ENCODE assay signal across 31 mouse cellular contexts in the genomic region with DNA sequence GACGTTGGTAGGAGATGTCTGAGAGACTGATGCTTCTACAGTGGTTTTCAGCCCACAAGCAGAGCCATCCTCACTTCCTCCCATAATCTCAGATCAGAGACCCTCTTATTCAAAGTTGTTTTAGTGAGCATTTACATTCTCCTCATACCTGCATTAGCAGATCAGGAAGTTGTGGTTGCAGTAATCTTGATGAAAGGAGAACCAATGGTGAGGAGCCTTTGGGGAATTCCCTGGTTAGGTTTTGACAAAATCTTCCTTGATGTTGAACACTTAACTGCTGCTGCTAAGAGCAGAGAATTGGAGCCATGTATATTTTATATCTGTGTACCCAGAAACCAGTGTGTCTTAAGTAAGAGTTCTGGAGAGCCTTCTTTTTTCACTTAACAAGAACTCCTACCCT. TPM values are rescaled to one million over a fixed set of nuclear protein-coding genes. Genes with fewer than 3 reads are reported as not detected.
DNase-seq lines count a peak whose midpoint lies in the region; ATAC-seq and TF ChIP-seq lines count a peak whose summit lies in the region.
"Had no signal": no experiment of that assay in that cellular context is flagged by ENCODE, and none has a peak within 500 bp of the region (broad histone marks: within the 10 kb centered on the region; RNA-seq: fewer than 3 reads in every experiment).

No protein-coding gene starts in this region.

- no peak for TF ChIP-seq RAD21 in CH12.LX (IDR thresholded peaks at IDR 0.05; ENCODE audit: low read depth, low read length)

- peak overlapping the region; percentile 81; the same call in 1 of the 2 replicates for H3K27ac ChIP-seq in CH12.LX (ENCODE audit: insufficient read depth, low read depth)
- H3K27ac ChIP-seq in forebrain, embryonic 14.5 days (ENCODE audit: low read depth, low read length), result no peak overlapping the region
- H3K27ac ChIP-seq: embryonic facial prominence, embryonic 12.5 days; heart, embryonic 13.5 days; hindbrain, embryonic 10.5 days; hindbrain, embryonic 15.5 days; intestine, embryonic 15.5 days; kidney, postnatal 0 days; limb, embryonic 10.5 days; limb, embryonic 15.5 days; liver, embryonic 14.5 days; macrophage; midbrain, embryonic 15.5 days; stomach, postnatal 0 days had no signal

- no peak for TF ChIP-seq CTCF in CH12.LX (conservative IDR thresholded peaks at IDR 0.05 in 1 of 2, IDR thresholded peaks at IDR 0.05 in 1 of 2; ENCODE audit: low read depth in 2 of 2, low read length in 2 of 2)

- dilution Hi-C loops in CH12.LX (cut with MboI; ENCODE audit: extremely low pct_ligation_motif_present, extremely low pct_unique_long_range_greater_than_20kb, low sequenced_read_pairs), result no loop called here

- TF ChIP-seq EP300 in CH12.LX (IDR thresholded peaks at IDR 0.05; ENCODE audit: low read length), result peak; percentile 41; the same call in 1 of the 2 replicates

- peak overlapping the region; percentile 55; the same call in 1 of the 2 replicates for H3K4me2 ChIP-seq in CH12.LX (ENCODE audit: insufficient read depth, low read depth, poor library complexity, severe bottlenecking)
- no peak overlapping the region for H3K4me2 ChIP-seq in forebrain, embryonic 14.5 days (ENCODE audit: low read length)
- H3K4me2 ChIP-seq: embryonic facial prominence, embryonic 12.5 days; heart, embryonic 13.5 days; hindbrain, embryonic 15.5 days; intestine, embryonic 15.5 days; limb, embryonic 15.5 days; midbrain, embryonic 15.5 days had no signal

- TF ChIP-seq POLR2A in CH12.LX (IDR thresholded peaks at IDR 0.05; ENCODE audit: low read depth, low read length), result no peak

- H3K4me1 ChIP-seq in CH12.LX (ENCODE audit: control insufficient read depth in 1 of 2, insufficient read depth in 2 of 2), result peaks cover 11 to 45% of the 10 kb centered on the region in 2 experiments; a peak in 3 of 4 replicates
- H3K4me1 ChIP-seq in forebrain, embryonic 14.5 days (ENCODE audit: control insufficient read depth, insufficient read depth, low read length), result no peaks in the 10 kb centered on the region
- H3K4me1 ChIP-seq: embryonic facial prominence, embryonic 12.5 days; heart, embryonic 13.5 days; hindbrain, embryonic 10.5 days; hindbrain, embryonic 15.5 days; intestine, embryonic 15.5 days; limb, embryonic 10.5 days; limb, embryonic 15.5 days; midbrain, embryonic 15.5 days had no signal

- no peaks in the 10 kb centered on the region for H3K79me2 ChIP-seq in CH12.LX (replicated peaks; ENCODE audit: control insufficient read depth, extremely low read depth, insufficient read depth, poor library complexity, severe bottlenecking)

- peak; percentile 7 for DNase-seq in thymus, postnatal 14 days
- no peak for DNase-seq in thymus, postnatal 10 days (ENCODE audit: low spot score in 2 of 2)
- peak; percentile 75 for DNase-seq in CH12.LX (ENCODE audit: extremely low read depth)
- no peak for DNase-seq in c-Kit-positive CD71-positive TER-119-positive erythroid progenitor cells, embryonic 14.5 days (ENCODE audit: low spot score)
- no peak for DNase-seq in forebrain, embryonic 14.5 days (ENCODE audit: low spot score)
- DNase-seq in right cerebral cortex, postnatal 4 days, result no peak
- DNase-seq: adrenal gland, postnatal 10 days; cerebellum, adult 11-12 months; cerebellum, adult 9-11 months; embryo, embryonic 11 days; heart, postnatal 14 days; kidney, adult 2 months; kidney, postnatal 4 days; layer of hippocampus, postnatal 36 days; lung, adult 2 months; lung, postnatal 10 days; thymus, adult 18-20 months had no signal

- in situ Hi-C loops in CH12.LX (cut with MboI; ENCODE audit: low pct_ligation_motif_present, low pct_unique_long_range_greater_than_20kb, low sequenced_read_pairs), result no loop called here

- H3K4me3 ChIP-seq in CH12.LX (replicated peaks in 1 of 3; ENCODE audit: low read depth in 2 of 3, low read length in 2 of 3, poor library complexity in 1 of 3), result no peak overlapping the region
- no peak overlapping the region for H3K4me3 ChIP-seq in forebrain, embryonic 14.5 days (ENCODE audit: low read depth, low read length)
- H3K4me3 ChIP-seq: embryonic facial prominence, embryonic 12.5 days; heart, embryonic 13.5 days; hindbrain, embryonic 10.5 days; hindbrain, embryonic 15.5 days; intestine, embryonic 15.5 days; limb, embryonic 10.5 days; limb, embryonic 15.5 days; midbrain, embryonic 15.5 days had no signal

- peaks cover 4% of the 10 kb centered on the region for H3K9me3 ChIP-seq in CH12.LX (replicated peaks; ENCODE audit: low read length)
- H3K9me3 ChIP-seq in forebrain, embryonic 14.5 days (replicated peaks; ENCODE audit: control insufficient read depth, low read length), result no peaks in the 10 kb centered on the region
- H3K9me3 ChIP-seq: embryonic facial prominence, embryonic 12.5 days; heart, embryonic 13.5 days; hindbrain, embryonic 10.5 days; hindbrain, embryonic 15.5 days; intestine, embryonic 15.5 days; limb, embryonic 10.5 days; limb, embryonic 15.5 days; midbrain, embryonic 15.5 days had no signal

- H3K27me3 ChIP-seq in CH12.LX (replicated peaks), result no peaks in the 10 kb centered on the region
- no peaks in the 10 kb centered on the region for H3K27me3 ChIP-seq in forebrain, embryonic 14.5 days (replicated peaks; ENCODE audit: control insufficient read depth, insufficient read depth, low read length)
- H3K27me3 ChIP-seq: embryonic facial prominence, embryonic 12.5 days; heart, embryonic 13.5 days; hindbrain, embryonic 15.5 days; intestine, embryonic 15.5 days; limb, embryonic 15.5 days; midbrain, embryonic 15.5 days had no signal

- peaks cover 59 to 76% of the 10 kb centered on the region in 2 experiments for H3K36me3 ChIP-seq in CH12.LX (replicated peaks in 1 of 2; ENCODE audit: control insufficient read depth in 1 of 2, insufficient read depth in 1 of 2, low read length in 1 of 2)
- peaks cover 87% of the 10 kb centered on the region for H3K36me3 ChIP-seq in forebrain, embryonic 14.5 days (ENCODE audit: control insufficient read depth, insufficient read depth, low read length)

- WGBS in forebrain, embryonic 14.5 days, result 97% methylated on average over 1 of the region's 1 CpGs

- peak; percentile 99 for ATAC-seq in inflammation-experienced regulatory T-cells, adult 6 months
- ATAC-seq in forebrain, embryonic 14.5 days, result no peak
- ATAC-seq: forebrain, embryonic 16.5 days; intestine, embryonic 15.5 days; midbrain, embryonic 15.5 days had no signal

- H3K9ac ChIP-seq in CH12.LX (ENCODE audit: insufficient read depth, low read depth), result no peak overlapping the region
- no peak overlapping the region for H3K9ac ChIP-seq in forebrain, embryonic 14.5 days (ENCODE audit: low read length)
- H3K9ac ChIP-seq: embryonic facial prominence, embryonic 12.5 days; heart, embryonic 13.5 days; hindbrain, embryonic 15.5 days; intestine, embryonic 15.5 days; limb, embryonic 15.5 days; liver, embryonic 14.5 days; midbrain, embryonic 15.5 days had no signal

TF ChIP-seq in CH12.LX, 34 proteins besides CTCF, POLR2A, EP300 and RAD21:
- TF ChIP-seq IRF4 (IDR thresholded peaks at IDR 0.05; ENCODE audit: low read depth, low read length) (peak; percentile 49; the same call in 1 of the 2 replicates), ZNF384 (IDR thresholded peaks at IDR 0.05; ENCODE audit: low read depth, low read length) (no peak), ELF1 (IDR thresholded peaks at IDR 0.05; ENCODE audit: low read depth, low read length) (peak; percentile 44; the same call in 1 of the 2 replicates)

RNA-seq across cellular contexts. Expression of a gene that starts 22.0 kb away (rescaled TPM):
- total RNA-seq in CH12.LX (2012; rRNA removed) (0.34 and 0.63 TPM in 2 replicates), CH12.LX (2014; rRNA removed) (0.05 and 0.19 TPM in 2 replicates)
- polyA plus RNA-seq in CH12.LX (2012; ENCODE audit: insufficient read length, low read depth), result 0.18 and 0.21 TPM in 2 replicates
- 1 to 10 TPM; 2.1 to 3.2 (median 3.1) TPM for polyA plus RNA-seq in inflammation-experienced regulatory T-cells, adult 6 months (2017; shearing (Covaris generic))
- polyA plus RNA-seq in forebrain, embryonic 14.5 days (2014; fragmentation: Nextera tagmentation; extraction: Ambion mirVana), result 1.3 and 1.9 TPM in 2 replicates
- polyA plus RNA-seq: macrophage had no signal

Comparison
In these comparisons a context has a peak if more than half of its experiments do, and no peak if none do; other contexts are left out.
1. DNase-seq: peak in thymus, postnatal 14 days (single experiment) and CH12.LX (single experiment); none in thymus, postnatal 10 days (0 of 2), c-Kit-positive CD71-positive TER-119-positive erythroid progenitor cells, embryonic 14.5 days (single experiment), forebrain, embryonic 14.5 days (single experiment) and right cerebral cortex, postnatal 4 days (single experiment).